Mouse (Mus musculus) embryo, embryonic 10 days (tissue): ENCODE measurements around the gene Nckap5.

Source experiments
- DNase-seq: peaks from one replicate; pipeline ENCODE4 v3.0.0-alpha.2; 2015; ENCODE audit warnings: low spot score

Gene Nckap5

DNA sequence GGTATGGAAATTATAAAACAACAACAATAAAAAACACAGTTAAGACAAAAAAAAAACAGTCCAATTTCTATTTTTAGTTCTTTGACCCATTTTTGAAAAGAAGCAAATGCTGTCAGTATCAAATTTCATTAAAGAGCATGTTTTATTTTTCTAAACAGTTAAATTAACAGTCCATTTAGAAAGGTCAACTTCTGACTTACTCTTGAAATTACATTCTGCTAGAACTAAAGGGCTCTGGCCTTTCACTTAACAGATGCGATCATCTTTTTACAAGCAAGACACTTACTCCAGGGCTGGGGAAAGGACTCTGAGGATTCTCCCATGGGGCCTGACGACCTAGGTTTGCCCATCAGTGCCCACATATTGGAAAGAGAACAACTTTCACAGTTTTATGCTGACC, 359.2 kb downstream of the Nckap5 start:
- DNase-seq, result no peak

- no peak for DNase-seq
These were observed 359.7 kb downstream of the Nckap5 start for GRCm38 (mm10) chr1:126470883-126471282.

GRCm38 (mm10) chr1:126469818-126470544, 360.6 kb downstream of the Nckap5 start:
- DNase-seq, result no peak

GRCm38 (mm10) chr1:126461527-126462354, 368.9 kb downstream of the Nckap5 start:
- DNase-seq, result no peak

DNA sequence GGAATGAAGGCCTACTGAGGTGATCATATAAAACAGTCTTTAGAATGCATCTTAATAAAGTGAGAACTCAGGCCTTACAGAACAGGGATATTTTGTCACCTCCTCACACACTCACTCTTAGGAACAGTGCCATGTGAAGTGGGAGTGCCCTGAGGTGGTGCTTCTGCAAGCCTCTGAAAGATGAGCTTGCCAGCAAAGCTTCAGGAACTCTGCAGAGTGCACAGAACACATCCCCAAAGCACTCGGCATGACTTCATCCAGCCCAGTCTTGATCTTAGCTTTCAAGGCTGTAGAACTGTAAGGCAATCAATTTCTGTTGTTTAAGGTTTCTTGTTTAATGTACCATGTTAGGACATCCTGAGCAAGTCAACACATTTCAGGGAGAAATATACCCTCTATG, 372.9 kb downstream of the Nckap5 start:
- DNase-seq, result no peak

DNA sequence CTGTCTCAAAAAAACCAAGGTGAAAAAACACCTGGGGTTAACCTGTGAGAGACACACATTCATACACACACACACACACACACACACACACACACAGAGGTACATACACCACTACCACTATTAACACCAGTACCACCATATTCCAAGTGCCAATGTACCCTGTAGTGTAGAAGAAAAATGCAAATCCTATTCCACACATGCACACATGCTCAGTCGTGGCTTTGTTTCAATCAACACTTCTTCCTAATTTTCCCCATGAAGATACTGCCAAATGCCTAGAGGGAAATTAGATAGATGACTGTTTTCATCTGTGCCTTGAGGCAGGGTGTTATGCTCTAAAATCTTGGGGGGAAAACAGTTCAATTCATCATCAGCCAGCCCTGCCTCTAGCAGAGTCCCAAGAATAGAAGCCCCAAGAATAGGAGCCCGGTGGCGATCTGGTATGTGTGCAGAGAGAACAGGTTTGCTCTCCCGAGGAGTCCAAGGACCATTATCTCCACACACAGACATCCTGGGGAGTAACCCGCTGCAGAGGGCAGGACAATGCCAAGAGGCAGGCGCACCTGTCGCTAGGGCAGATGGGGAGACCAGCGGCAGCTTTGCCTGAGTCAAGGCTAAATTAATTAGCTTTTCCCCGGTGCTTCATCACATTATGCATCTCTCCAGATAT, 376.0 kb downstream of the Nckap5 start:
- no peak for DNase-seq

- DNase-seq, result no peak
These were observed 379.1 kb downstream of the Nckap5 start for GRCm38 (mm10) chr1:126451472-126451871.

DNA sequence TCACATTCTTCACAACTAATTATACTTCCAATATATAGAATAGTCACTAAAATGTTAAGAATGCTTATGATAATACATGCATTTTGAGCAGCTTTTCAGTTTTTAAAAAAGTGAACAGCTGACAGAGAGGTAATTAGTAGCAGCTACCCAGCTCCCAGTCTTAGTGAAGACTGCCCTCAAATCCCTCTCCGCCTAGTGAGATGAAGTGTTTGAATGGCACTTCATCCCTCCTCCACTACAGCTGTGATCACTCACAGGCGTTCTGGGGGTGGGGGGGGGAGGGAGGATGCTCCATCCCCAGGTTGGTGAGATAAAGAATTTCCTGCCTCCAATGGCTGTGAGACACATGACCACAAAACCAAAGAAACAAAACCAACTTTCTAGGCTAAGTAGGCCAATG, 381.2 kb downstream of the Nckap5 start:
- DNase-seq, result no peak

GRCm38 (mm10) chr1:126443890-126444289, 386.7 kb downstream of the Nckap5 start:
- DNase-seq, result no peak

GRCm38 (mm10) chr1:126442723-126443122, 387.9 kb downstream of the Nckap5 start:
- DNase-seq, result no peak

DNA sequence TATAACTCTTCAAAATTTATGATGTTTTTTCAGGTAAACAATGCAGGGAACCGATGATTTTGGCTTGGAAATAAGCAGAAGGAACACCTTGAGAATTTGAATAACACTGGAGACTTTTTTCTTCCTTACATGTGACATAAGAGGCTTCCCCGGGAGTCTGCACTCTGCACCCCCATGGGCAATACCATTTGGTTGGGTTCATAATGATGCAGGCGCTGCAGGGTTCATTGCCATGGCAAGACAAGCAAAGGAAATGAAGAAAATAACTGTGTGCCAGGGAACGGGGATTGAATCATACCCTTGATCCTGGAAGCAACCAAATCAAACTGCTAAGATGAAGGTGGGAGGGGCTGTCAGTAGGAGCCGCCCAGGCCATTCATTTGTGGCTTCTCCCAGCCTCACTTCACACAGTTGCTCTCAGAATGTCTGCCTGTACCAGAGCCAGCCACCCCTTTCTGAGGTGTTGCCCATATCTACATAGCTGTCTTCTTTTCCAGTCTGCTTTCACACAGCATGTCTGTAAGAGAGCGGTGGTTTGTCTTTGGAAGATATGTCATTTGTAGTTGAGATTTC, 392.5 kb downstream of the Nckap5 start:
- DNase-seq, result no peak

DNA sequence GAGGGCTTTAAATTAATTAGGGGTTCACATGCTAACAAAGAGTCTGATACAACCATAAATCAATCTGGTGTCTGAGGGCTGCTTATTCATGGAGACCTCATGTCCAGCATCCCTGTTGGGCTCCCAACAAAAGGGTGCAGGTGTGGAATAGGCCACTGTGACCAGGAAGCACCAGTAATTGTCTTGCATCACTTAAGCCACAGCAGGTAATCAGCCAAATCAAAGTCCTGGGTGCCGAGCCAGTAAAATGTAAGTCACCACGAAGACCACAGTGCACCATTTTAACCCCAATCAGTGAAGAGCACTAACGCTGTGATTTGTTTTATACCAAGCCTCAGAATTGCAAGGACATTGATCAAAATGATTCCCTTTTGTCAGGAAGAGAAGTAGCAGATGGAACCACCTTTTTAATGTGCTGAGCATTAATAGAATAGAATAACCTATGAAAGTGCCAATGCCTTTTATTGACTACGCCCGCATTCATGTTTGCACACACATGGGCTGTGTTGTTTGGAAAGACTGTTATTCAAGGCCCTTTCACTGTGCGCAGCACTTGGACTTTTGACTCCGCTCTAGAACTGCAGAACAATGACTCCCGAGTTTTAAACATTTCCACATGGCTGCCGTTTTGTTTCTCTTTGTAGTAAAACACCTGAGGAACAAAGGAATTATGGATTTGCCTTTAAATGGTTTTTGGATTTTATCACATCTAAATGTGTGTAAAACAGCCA, 393.5 kb downstream of the Nckap5 start:
- DNase-seq, result no peak

- no peak for DNase-seq
These were observed 398.3 kb downstream of the Nckap5 start for GRCm38 (mm10) chr1:126432285-126432684.

DNA sequence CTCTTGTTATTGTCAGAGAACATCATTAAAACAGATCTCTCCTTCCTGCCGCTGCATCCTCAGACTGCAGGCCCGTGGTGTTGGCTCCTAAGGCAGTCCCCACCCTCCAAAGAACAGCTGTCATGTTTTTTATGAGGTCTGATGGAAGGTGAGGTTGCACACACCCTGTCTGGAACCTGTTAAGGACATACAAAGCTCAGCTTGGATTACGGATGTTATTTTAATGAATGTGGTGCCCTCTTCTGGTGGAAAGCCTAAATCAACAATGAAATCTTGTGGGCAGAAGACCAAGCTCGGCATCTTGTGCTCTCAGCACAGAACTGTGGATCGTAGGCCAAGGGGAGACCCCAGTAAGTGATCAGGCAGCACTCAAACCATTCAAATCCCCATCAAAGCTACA, 399.0 kb downstream of the Nckap5 start:
- peak; percentile 81 for DNase-seq

- no peak for DNase-seq
These were observed 419.2 kb downstream of the Nckap5 start for GRCm38 (mm10) chr1:126411426-126411825.

DNA sequence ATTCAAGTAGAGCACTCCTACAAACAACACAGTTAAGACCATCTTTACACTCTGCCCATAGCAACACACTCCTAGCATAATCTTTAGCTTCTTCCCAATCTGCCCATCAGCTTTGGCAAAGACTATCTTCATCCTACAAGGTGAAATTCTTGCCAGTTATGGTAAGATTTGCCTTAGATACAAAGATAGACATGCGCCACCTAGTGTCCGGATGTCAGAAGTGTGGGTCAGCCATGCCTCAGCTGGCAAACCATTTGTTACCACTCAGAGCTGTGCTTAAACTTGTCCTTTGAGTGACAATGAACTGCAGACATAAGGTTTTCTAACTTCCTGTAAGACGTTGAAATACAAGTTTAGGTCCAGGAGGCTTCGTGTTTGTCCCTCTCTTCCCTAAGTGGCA, 422.7 kb downstream of the Nckap5 start:
- peak; percentile 72 for DNase-seq

- no peak for DNase-seq
These were observed 425.1 kb downstream of the Nckap5 start for GRCm38 (mm10) chr1:126405543-126405942.

GRCm38 (mm10) chr1:126403970-126404369, 426.6 kb downstream of the Nckap5 start:
- no peak for DNase-seq

DNA sequence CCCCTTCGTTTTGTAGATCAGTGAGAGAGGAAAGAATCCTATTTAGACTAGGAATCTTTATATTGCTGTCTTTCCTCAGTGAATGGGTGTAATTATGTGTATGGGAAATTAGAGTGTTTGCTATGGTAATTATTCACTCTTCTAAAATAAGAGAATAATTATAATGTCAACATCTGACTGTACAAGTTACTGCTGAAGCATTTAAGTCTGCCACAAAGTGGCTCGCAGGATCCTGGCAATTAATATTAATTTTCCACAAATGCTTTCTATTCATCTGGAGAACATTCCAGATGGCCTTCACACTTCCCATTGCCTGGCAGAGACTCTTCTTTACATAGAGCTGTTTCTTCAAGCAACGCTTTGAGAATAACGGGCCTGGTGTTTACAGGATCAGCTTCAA, 439.4 kb downstream of the Nckap5 start:
- no peak for DNase-seq

DNA sequence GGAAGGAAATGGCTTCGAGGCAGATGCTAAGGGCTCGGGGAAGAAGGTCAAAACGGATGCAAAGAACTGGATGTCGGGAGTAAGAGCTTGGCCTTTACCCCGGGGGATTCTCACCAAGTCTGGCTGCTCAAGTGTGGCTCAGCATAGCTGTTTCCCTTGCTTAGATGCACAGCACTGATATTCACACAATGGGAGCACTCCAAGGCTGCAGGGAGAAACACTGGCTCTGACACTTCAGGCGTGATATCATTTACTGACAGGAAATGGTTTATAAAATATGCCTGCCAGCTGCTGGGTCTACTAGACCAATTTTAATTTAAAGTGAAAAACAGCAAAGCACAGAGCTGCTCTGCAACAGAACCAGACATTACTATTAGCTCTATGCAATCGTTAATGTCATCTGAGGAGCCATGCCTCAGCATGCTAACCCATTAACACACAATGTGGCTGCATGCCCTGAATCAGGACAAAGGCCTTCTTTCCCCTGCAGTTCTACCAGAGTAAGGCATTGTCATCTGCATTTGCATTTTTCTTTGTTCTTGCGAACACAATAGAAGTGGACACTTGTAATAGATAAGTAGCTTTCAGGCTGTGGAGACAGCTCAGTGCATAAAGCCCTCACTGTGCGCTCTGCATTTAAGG, 453.1 kb downstream of the Nckap5 start:
- no peak for DNase-seq

GRCm38 (mm10) chr1:126366736-126367135, 463.9 kb downstream of the Nckap5 start:
- no peak for DNase-seq
